Mouse (Mus musculus) heart, postnatal 0 days (tissue): ENCODE results near the gene Tuba3a. TPM values are rescaled to one million over a fixed set of nuclear protein-coding genes. Genes with fewer than 3 reads are reported as not detected.

Experiments
- ATAC-seq: fragments of 200-750 bp; cut with Nextera tagmentation; 2 replicates; pipeline ENCODE4 v1.8.0; 2017; ENCODE audit warnings: low read depth, moderate number of reproducible peaks, moderate library complexity; ENCODE audit not compliant: insufficient read depth
- DNase-seq: peaks from one replicate; pipeline ENCODE4 v3.0.0-alpha.2; 2016; ENCODE audit warnings: low spot score
- H3K27ac ChIP-seq: fragments of 300-500 bp; sonication (generic); 2 replicates; pipeline ENCODE4 v1.5.1; 2014; ENCODE audit warnings: low read depth, mild to moderate bottlenecking
- H3K27me3 ChIP-seq: fragments of 300-500 bp; sonication (generic); 2 replicates; pipeline ENCODE4 v1.6.1; 2014; ENCODE audit warnings: low read length, mixed read lengths; ENCODE audit not compliant: control insufficient read depth, insufficient read depth
- H3K36me3 ChIP-seq: fragments of 300-500 bp; sonication (generic); replicated peaks from 2 replicates; pipeline ENCODE4 v1.6.1; 2014; ENCODE audit warnings: low read length, mixed read lengths; ENCODE audit not compliant: control insufficient read depth, insufficient read depth
- H3K4me1 ChIP-seq: fragments of 300-500 bp; sonication (generic); 2 replicates; pipeline ENCODE4 v1.6.1; 2014; ENCODE audit warnings: antibody characterized with exemption; ENCODE audit not compliant: control insufficient read depth, insufficient read depth
- H3K4me2 ChIP-seq: fragments of 300-500 bp; sonication (generic); 2 replicates; pipeline ENCODE4 v1.6.1; 2014; ENCODE audit warnings: low read depth, mild to moderate bottlenecking, low read length, moderate library complexity
- H3K4me3 ChIP-seq: fragments of 300-500 bp; sonication (generic); 2 replicates; pipeline ENCODE4 v1.5.1; 2014; ENCODE audit warnings: low read depth, low read length
- H3K9ac ChIP-seq: fragments of 300-500 bp; sonication (generic); replicated peaks from 2 replicates; pipeline ENCODE4 v1.6.1; 2014; ENCODE audit warnings: low read depth, low read length, mixed read lengths
- H3K9me3 ChIP-seq: fragments of 300-500 bp; sonication (generic); replicated peaks from 2 replicates; pipeline ENCODE4 v1.6.1; 2016; ENCODE audit warnings: low read length; ENCODE audit not compliant: control insufficient read depth
- CTCF ChIP-seq: IDR thresholded peaks from 2 replicates; pipeline ENCODE4 v1.5.1; 2016; ENCODE audit warnings: antibody characterized with exemption, control low read depth, low read depth
- EP300 ChIP-seq: IDR thresholded peaks from 2 replicates; pipeline ENCODE4 v1.6.1; 2016; ENCODE audit warnings: antibody characterized with exemption, low read depth
- WGBS: fragments of 180-500 bp; shearing (Covaris S2); extraction: QIAGEN DNeasy Blood & Tissue Kit; methylation state at CpG from one replicate; pipeline ENCODE4 v1.1.7; 2014; 5-methylcytosine and 5-hydroxymethylcytosine counted together
- polyA plus RNA-seq: library from polyadenylated mRNA; unstranded; fragments of >200 nt; fragmentation: Nextera tagmentation; extraction: Ambion mirVana; gene quantifications from 2 replicates; pipeline ENCODE4 v1.2.1, GENCODE M21; 2015
- total RNA-seq: library from RNA; depleted of rRNA; stranded (reverse); fragments of >200 nt; gene quantifications from 2 replicates; pipeline ENCODE4 v1.2.3, GENCODE M21; 2014; ENCODE audit warnings: low replicate concordance

Gene Tuba3a
- total and polyA plus RNA-seq, 2 experiments from 2014 or later, result not detected

DNA sequence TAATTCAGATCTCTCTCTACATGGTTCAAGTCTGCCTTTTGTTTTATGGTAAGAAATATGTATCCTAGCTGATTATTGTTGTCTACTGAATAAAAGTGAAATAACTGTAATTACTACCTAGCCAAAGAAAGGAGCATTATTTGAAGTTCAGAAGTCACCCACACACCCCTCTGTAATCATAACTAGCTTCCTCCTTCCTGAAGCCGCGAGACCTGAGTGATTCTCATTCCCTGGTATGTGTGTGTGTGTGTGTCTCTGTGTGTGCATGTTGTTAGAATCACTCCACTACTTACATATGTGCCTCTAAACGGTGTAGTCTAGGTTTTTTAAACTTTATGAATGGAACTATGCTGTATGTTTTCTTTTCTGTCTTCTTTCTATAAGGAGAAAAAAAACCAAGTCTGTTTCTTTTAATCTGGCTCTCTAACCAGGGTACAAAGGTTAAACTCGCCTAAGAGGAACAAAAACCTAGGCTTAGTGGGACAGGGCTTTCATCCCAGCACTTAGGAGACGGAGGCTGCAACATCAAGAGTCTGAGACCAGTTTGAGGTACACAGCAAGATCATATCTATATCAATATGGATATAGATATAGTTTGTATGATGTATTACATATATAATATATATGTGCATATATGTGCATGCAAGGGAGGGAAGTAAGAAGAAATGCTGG lies 11.4 kb upstream of the Tuba3a start:
- no peak overlapping the region for H3K4me2 ChIP-seq
- H3K36me3 ChIP-seq, result no peaks in the 10 kb centered on the region
- H3K27ac ChIP-seq, result no peak overlapping the region
- no peak overlapping the region for H3K4me3 ChIP-seq
- no peaks in the 10 kb centered on the region for H3K4me1 ChIP-seq
- H3K27me3 ChIP-seq, result 0 out of 2 replicates have a peak, but pooled peaks cover 3% of the 10 kb centered on the region
- no peak overlapping the region for H3K9ac ChIP-seq
- ATAC-seq (no peak), DNase-seq (no peak)
- no peaks in the 10 kb centered on the region for H3K9me3 ChIP-seq
- WGBS, result 66% methylated on average over 5 of the region's 5 CpGs
- TF ChIP-seq EP300, result no peak
- TF ChIP-seq CTCF, result no peak

GRCm38 (mm10) chr6:125294049-125294448 lies 8.2 kb upstream of the Tuba3a start:
- Histone ChIP-seq H3K9ac (no peak overlapping the region), H3K9me3 (no peaks in the 10 kb centered on the region), H3K27me3 (0 out of 2 replicates have a peak, but pooled peaks cover 3% of the 10 kb centered on the region), H3K27ac (no peak overlapping the region), H3K4me2 (no peak overlapping the region), H3K4me3 (no peak overlapping the region), H3K36me3 (no peaks in the 10 kb centered on the region), H3K4me1 (no peaks in the 10 kb centered on the region)
- TF ChIP-seq EP300, result no peak
- no peak for TF ChIP-seq CTCF
- 80% methylated on average over 4 of the region's 4 CpGs for WGBS
- ATAC-seq (no peak), DNase-seq (no peak)

- Histone ChIP-seq H3K27me3 (0 out of 2 replicates have a peak, but pooled peaks cover 3% of the 10 kb centered on the region), H3K4me3 (no peak overlapping the region), H3K9ac (no peak overlapping the region), H3K36me3 (no peaks in the 10 kb centered on the region), H3K4me2 (no peak overlapping the region), H3K4me1 (no peaks in the 10 kb centered on the region), H3K9me3 (no peaks in the 10 kb centered on the region), H3K27ac (no peak overlapping the region)
- WGBS, result 85% methylated on average over 7 of the region's 7 CpGs
- TF ChIP-seq CTCF, result no peak
- no peak for TF ChIP-seq EP300
- DNase-seq, result no peak
- no peak for ATAC-seq
Observed at GRCm38 (mm10) chr6:125292256-125292655, 6.4 kb upstream of the Tuba3a start.

DNA sequence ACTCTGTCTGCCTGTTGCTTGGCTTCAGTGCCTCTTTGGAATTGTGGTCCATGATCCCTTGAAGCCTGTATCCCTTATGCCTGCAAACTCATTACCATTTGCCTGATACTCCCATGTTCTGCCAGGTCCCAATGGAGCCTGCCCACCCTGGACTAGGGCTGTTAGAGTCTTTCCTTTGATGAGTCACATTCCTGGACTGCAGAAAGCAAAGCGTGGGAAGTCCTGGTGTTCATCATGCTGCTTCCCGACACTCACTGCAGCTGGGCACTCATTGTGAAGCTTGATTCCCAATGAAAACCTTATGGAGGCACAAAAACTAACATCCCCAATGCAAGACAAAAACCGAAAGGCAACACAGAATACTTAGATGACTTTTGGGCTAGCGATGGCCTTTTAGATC lies 5.5 kb upstream of the Tuba3a start:
- DNase-seq (no peak), ATAC-seq (no peak)
- Histone ChIP-seq H3K27me3 (0 out of 2 replicates have a peak, but pooled peaks cover 3% of the 10 kb centered on the region), H3K9me3 (no peaks in the 10 kb centered on the region), H3K36me3 (no peaks in the 10 kb centered on the region), H3K4me2 (no peak overlapping the region), H3K9ac (no peak overlapping the region), H3K27ac (no peak overlapping the region), H3K4me1 (no peaks in the 10 kb centered on the region), H3K4me3 (no peak overlapping the region)
- TF ChIP-seq EP300, result no peak
- no peak for TF ChIP-seq CTCF
- 57% methylated on average over 4 of the region's 4 CpGs for WGBS

GRCm38 (mm10) chr6:125288730-125289129 lies 2.9 kb upstream of the Tuba3a start:
- Histone ChIP-seq H3K4me1 (no peaks in the 10 kb centered on the region), H3K4me3 (no peak overlapping the region), H3K36me3 (no peaks in the 10 kb centered on the region), H3K27me3 (0 out of 2 replicates have a peak, but pooled peaks cover 3% of the 10 kb centered on the region), H3K9ac (no peak overlapping the region), H3K27ac (no peak overlapping the region), H3K9me3 (peaks cover 5% of the 10 kb centered on the region; the same call in 1 of the 2 replicates), H3K4me2 (no peak overlapping the region)
- DNase-seq (no peak), ATAC-seq (no peak)
- 55% methylated on average over 5 of the region's 5 CpGs for WGBS
- TF ChIP-seq EP300, result no peak
- TF ChIP-seq CTCF, result no peak

DNA sequence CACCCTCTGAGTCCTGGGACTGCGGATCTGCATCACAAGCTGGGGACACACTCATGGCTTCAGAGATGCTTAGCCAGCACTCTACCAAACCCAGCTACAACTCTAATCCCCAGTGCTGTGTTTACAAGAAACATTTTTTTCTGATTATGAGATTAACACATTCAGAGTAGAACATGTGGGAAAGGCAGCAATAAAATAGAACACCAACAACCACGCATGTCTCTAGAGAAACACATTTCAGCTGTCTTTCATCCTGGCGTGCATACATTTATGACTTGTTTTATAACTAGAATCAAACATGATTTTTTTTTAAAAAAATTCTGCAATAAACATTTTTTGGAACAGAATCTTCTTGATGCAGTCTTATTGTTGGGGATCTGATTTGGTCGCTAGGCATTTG lies 1.1 kb upstream of the Tuba3a start:
- Histone ChIP-seq H3K9me3 (peaks cover 5% of the 10 kb centered on the region; the same call in 1 of the 2 replicates), H3K36me3 (no peaks in the 10 kb centered on the region), H3K4me2 (no peak overlapping the region), H3K4me3 (no peak overlapping the region), H3K9ac (no peak overlapping the region), H3K4me1 (no peaks in the 10 kb centered on the region), H3K27ac (no peak overlapping the region), H3K27me3 (no peaks in the 10 kb centered on the region)
- TF ChIP-seq CTCF, result no peak
- TF ChIP-seq EP300, result no peak
- no peak for ATAC-seq
- 85% methylated on average over 4 of the region's 4 CpGs for WGBS
- DNase-seq, result no peak
